Mouse (Mus musculus) kidney, postnatal 0 days (tissue): ENCODE results near the gene Opn1mw. TPM values are rescaled to one million over a fixed set of nuclear protein-coding genes. Genes with fewer than 3 reads are reported as not detected.

Source experiments
- ATAC-seq: fragments of 200-750 bp; cut with Nextera tagmentation; replicated peaks from 2 replicates; pipeline ENCODE4 v1.8.0; 2017; ENCODE audit warnings: low read depth, moderate number of reproducible peaks, moderate TSS enrichment, moderate library complexity; ENCODE audit not compliant: low FRiP score
- DNase-seq: peaks from one replicate; pipeline ENCODE4 v3.0.0-alpha.2; 2016; ENCODE audit warnings: low spot score
- H3K27ac ChIP-seq: fragments of 300-500 bp; sonication (generic); 2 replicates; pipeline ENCODE4 v1.5.1; 2014; ENCODE audit warnings: mild to moderate bottlenecking
- H3K27me3 ChIP-seq: fragments of 300-500 bp; sonication (generic); 2 replicates; pipeline ENCODE4 v1.6.1; 2014; ENCODE audit warnings: low read length, mixed read lengths; ENCODE audit not compliant: insufficient read depth
- H3K36me3 ChIP-seq: fragments of 300-500 bp; sonication (generic); 2 replicates; pipeline ENCODE4 v1.6.1; 2014; ENCODE audit warnings: low read length, mixed read lengths; ENCODE audit not compliant: insufficient read depth
- H3K4me1 ChIP-seq: fragments of 300-500 bp; sonication (generic); replicated peaks from 2 replicates; pipeline ENCODE4 v1.6.1; 2014; ENCODE audit warnings: antibody characterized with exemption, low read length, mixed read lengths; ENCODE audit not compliant: insufficient read depth
- H3K4me2 ChIP-seq: fragments of 300-500 bp; sonication (generic); 2 replicates; pipeline ENCODE4 v1.6.1; 2014; ENCODE audit warnings: mild to moderate bottlenecking, low read length, moderate library complexity, mixed read lengths
- H3K4me3 ChIP-seq: fragments of 300-500 bp; sonication (generic); replicated peaks from 2 replicates; pipeline ENCODE4 v1.5.1; 2014; ENCODE audit warnings: low read depth, low read length
- H3K9ac ChIP-seq: fragments of 300-500 bp; sonication (generic); 2 replicates; pipeline ENCODE4 v1.6.1; 2014; ENCODE audit warnings: low read depth, low read length
- H3K9me3 ChIP-seq: fragments of 300-500 bp; sonication (generic); replicated peaks from 2 replicates; pipeline ENCODE4 v1.6.1; 2016; ENCODE audit warnings: low read length, inconsistent platforms, mixed read lengths
- CTCF ChIP-seq: IDR thresholded peaks from 2 replicates; pipeline ENCODE4 v1.5.1; 2016; ENCODE audit warnings: antibody characterized with exemption, low read depth, mild to moderate bottlenecking, moderate library complexity
- WGBS: fragments of 180-500 bp; shearing (Covaris S2); extraction: QIAGEN DNeasy Blood & Tissue Kit; methylation state at CpG from one replicate; pipeline ENCODE4 v1.1.7; 2014; 5-methylcytosine and 5-hydroxymethylcytosine counted together
- polyA plus RNA-seq: library from polyadenylated mRNA; unstranded; fragments of >200 nt; fragmentation: Nextera tagmentation; extraction: Ambion mirVana; gene quantifications from 2 replicates; pipeline ENCODE4 v1.2.1, GENCODE M21; 2015

Gene Opn1mw
- polyA plus RNA-seq, 1 experiment from 2014 or later, result not detected

GRCm38 (mm10) chrX:74176959-74177358 is 49.7 kb downstream of the Opn1mw start, which contains the start of gene Tktl1:
Tktl1 (plus strand) TSS chrX:74177259.
- Histone ChIP-seq H3K4me1 (no peaks in the 10 kb centered on the region), H3K27ac (no peak within 1 kb of the TSS), H3K9ac (no peak within 1 kb of the TSS), H3K9me3 (no peaks in the 10 kb centered on the region), H3K27me3 (no peaks in the 10 kb centered on the region), H3K36me3 (no peaks in the 10 kb centered on the region), H3K4me3 (no peak within 1 kb of the TSS), H3K4me2 (no peak within 1 kb of the TSS)
- no peak for DNase-seq
- 88% methylated on average over 17 of the region's 17 CpGs for WGBS
- TF ChIP-seq CTCF, result no peak
- ATAC-seq, result no peak

Other genes starting within 250 kb of the Opn1mw start
- gene Avpr2, start 235.4 kb upstream of the Opn1mw start, polyA plus RNA-seq, result 23.3 and 23.8 TPM in 2 replicates
- 6.6 and 7.2 TPM in 2 replicates for gene L1cam, start 231.4 kb upstream of the Opn1mw start, polyA plus RNA-seq
- 2.8 and 3.1 TPM in 2 replicates for gene Arhgap4, start 205.6 kb upstream of the Opn1mw start, polyA plus RNA-seq
- 119 TPM in 2 replicates for gene Naa10, start 205.5 kb upstream of the Opn1mw start, polyA plus RNA-seq
- 83.0 and 85.6 TPM in 2 replicates for gene Renbp, start 196.6 kb upstream of the Opn1mw start, polyA plus RNA-seq
- gene Hcfc1, start 161.1 kb upstream of the Opn1mw start, polyA plus RNA-seq, result 32.1 and 36.1 TPM in 2 replicates
- gene Irak1, start 103.5 kb upstream of the Opn1mw start, polyA plus RNA-seq, result 46.4 and 49.2 TPM in 2 replicates
- gene Mecp2, start 7.9 kb downstream of the Opn1mw start, polyA plus RNA-seq, result 9.3 and 9.4 TPM in 2 replicates
- not detected in 2 replicates for gene Tex28, start 40.4 kb downstream of the Opn1mw start, polyA plus RNA-seq
- gene Tktl1, start 49.8 kb downstream of the Opn1mw start, polyA plus RNA-seq, result not detected in 2 replicates
- gene Flna, start 122.4 kb downstream of the Opn1mw start, polyA plus RNA-seq, result 185 and 206 TPM in 2 replicates
- gene Emd, start 127.2 kb downstream of the Opn1mw start, polyA plus RNA-seq, result 19.1 and 20.2 TPM in 2 replicates
- 860 and 883 TPM in 2 replicates for gene Rpl10, start 143.3 kb downstream of the Opn1mw start, polyA plus RNA-seq
- gene Taz, start 154.4 kb downstream of the Opn1mw start, polyA plus RNA-seq, result 90.2 and 91.1 TPM in 2 replicates
- 14.1 and 15.0 TPM in 2 replicates for gene Dnase1l1, start 154.9 kb downstream of the Opn1mw start, polyA plus RNA-seq
- gene Atp6ap1, start 169.6 kb downstream of the Opn1mw start, polyA plus RNA-seq, result 150 and 169 TPM in 2 replicates
- 95.2 and 111 TPM in 2 replicates for gene Gdi1, start 177.5 kb downstream of the Opn1mw start, polyA plus RNA-seq
- 49.6 and 55.2 TPM in 2 replicates for gene Fam50a, start 185.6 kb downstream of the Opn1mw start, polyA plus RNA-seq
- gene Plxna3, start 201.6 kb downstream of the Opn1mw start, polyA plus RNA-seq, result 4.0 and 5.2 TPM in 2 replicates
- gene Lage3, start 226.2 kb downstream of the Opn1mw start, polyA plus RNA-seq, result 134 and 138 TPM in 2 replicates
- 65.2 TPM in 2 replicates for gene Ubl4a, start 245.8 kb downstream of the Opn1mw start, polyA plus RNA-seq
- gene Slc10a3, start 245.9 kb downstream of the Opn1mw start, polyA plus RNA-seq, result 23.4 and 24.1 TPM in 2 replicates